Mouse (Mus musculus) ES-Bruce4 (cell line): ENCODE measurements around the gene Ctbp1.

Experiments used
- CTCF ChIP-seq: IDR thresholded peaks from one replicate; pipeline ENCODE4 v1.8.1; 2011; ENCODE audit warnings: low read depth, low read length
- EP300 ChIP-seq: IDR thresholded peaks from 2 replicates; pipeline ENCODE4 v1.6.1; 2011; ENCODE audit warnings: low read depth, low read length; ENCODE audit not compliant: insufficient read depth

DNA sequence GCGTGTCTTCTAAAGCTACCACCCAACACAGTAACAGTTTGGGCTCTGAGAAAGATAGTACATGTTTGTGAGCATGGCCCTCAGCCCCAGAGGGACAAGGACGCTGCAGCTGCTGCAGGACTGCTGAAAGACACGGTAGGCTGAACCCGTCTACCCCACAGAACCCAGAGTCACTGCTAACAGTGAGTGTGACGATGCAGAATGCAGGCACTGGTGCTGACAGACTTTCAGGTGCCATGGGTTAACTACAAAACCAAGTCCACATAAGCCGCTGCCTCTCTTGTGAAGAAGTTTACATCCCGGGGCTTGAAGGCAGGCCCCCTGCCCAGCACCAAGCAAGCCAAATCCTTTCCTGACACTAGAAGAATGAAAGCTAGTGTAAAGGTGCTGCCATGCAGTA lies 2.6 kb downstream of the Ctbp1 start:
- TF ChIP-seq CTCF (no peak), EP300 (no peak)
